Mouse (Mus musculus): ENCODE measurements at regions not wholly inside any gene's neighbourhood (a gene's known extent, or its start where the extent isn't known, plus 50 kb on each side); places are given as distances from the start of the nearest gene placed in this dataset.

DNA sequence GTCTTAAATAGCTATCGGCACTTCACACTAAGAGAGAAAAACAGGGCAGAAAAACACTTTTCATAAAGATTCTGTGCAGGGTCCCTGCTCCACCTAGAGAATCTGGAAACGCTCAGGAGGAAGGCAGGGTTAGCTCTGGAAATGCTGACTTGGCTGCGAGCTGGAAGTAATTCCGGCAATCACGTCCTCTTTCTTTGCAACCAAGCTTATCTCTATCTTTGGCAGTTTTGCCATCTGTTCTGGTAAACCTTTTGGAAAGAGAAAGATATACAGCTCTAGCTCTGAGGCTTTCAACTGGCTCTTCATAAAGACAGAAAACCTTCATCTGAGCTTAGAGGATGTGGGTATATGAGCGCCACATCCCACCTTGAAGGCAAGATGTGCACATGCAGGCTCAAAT lies 63.2 kb upstream of the Phactr1 start:
- ATAC-seq (replicated peaks; ENCODE audit: extremely low read depth, insufficient read depth, low FRiP score) = no peak
- Histone ChIP-seq H3K27ac (ENCODE audit: low read length) (no peak overlapping the region), H3K4me2 (ENCODE audit: low read depth, low read length) (no peak overlapping the region), H3K4me1 (ENCODE audit: control insufficient read depth, insufficient read depth, low read length) (no peaks in the 10 kb centered on the region), H3K36me3 (ENCODE audit: control insufficient read depth, insufficient read depth) (no peaks in the 10 kb centered on the region), H3K4me3 (ENCODE audit: low read length) (no peak overlapping the region), H3K9ac (ENCODE audit: low read length) (no peak overlapping the region), H3K27me3 (ENCODE audit: control insufficient read depth, insufficient read depth, low read length) (no peaks in the 10 kb centered on the region), H3K9me3 (replicated peaks; ENCODE audit: control insufficient read depth, low read length) (no peaks in the 10 kb centered on the region)
- WGBS = 73% methylated on average over 6 of the region's 6 CpGs

DNA sequence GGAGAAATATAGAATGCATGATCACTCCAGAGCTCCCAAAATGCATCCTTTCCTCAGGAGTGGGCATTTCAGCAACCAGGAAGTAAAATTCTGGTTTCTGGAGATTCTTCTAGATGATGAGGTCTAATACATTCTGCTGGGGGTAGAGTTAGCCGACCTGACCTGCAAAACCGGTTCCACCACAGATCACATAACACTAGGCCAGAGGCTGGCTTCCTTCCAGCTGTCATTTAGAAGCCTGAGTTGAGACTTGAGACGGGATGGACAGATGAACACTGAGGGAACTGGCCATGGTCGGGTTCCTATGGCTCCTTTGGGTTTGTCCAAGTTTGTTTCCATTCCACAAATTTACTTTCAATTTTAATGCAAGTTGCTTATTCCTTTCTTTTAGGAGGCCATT lies 62.6 kb upstream of the Phactr1 start:
- Histone ChIP-seq H3K9me3 (replicated peaks; ENCODE audit: control insufficient read depth, low read length) (no peaks in the 10 kb centered on the region), H3K4me2 (ENCODE audit: low read depth, low read length) (no peak overlapping the region), H3K4me1 (ENCODE audit: control insufficient read depth, insufficient read depth, low read length) (no peaks in the 10 kb centered on the region), H3K4me3 (ENCODE audit: low read length) (no peak overlapping the region), H3K27me3 (ENCODE audit: control insufficient read depth, insufficient read depth, low read length) (no peaks in the 10 kb centered on the region), H3K27ac (ENCODE audit: low read length) (no peak overlapping the region), H3K9ac (ENCODE audit: low read length) (no peak overlapping the region), H3K36me3 (ENCODE audit: control insufficient read depth, insufficient read depth) (no peaks in the 10 kb centered on the region)
- 35% methylated on average over 4 of the region's 4 CpGs for WGBS
- ATAC-seq (replicated peaks; ENCODE audit: extremely low read depth, insufficient read depth, low FRiP score) = no peak

DNA sequence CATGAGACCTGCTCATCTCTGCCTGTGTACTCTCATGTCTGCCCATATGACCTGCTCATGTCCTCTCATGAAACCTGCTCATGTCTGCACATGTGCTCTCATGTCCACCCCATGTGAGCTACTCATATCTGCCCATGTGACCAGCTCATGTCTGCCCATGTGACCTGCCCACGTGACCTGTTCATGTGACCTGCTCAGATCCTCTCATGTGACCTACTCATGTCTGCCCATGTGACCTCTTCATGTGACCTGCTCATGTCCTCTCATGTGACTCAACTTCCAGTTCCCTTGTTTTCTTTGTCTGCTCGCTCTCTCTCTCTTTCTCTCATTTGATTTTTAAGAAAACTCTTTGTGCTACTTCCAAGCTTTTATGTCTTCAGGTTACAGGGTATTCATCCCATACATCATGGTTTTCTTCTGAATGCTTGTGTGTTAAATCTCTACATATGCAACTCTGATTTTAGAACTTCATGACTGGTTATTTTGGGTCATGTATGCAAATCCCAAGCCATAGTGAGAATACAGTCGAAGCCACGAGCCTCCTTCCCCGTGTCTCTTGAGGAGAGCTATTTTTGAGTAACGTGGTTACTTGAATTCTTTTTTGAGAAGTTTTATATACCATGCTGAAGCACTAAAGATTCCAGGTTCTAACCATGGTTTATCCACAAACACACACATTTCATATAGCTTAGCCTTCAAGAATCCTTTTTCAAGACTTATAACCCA lies 60.7 kb upstream of the Phactr1 start:
- H3K27ac ChIP-seq (ENCODE audit: low read length) = no peak overlapping the region
- WGBS = 88% methylated on average over 6 of the region's 6 CpGs
- no peak for ATAC-seq (replicated peaks; ENCODE audit: extremely low read depth, insufficient read depth, low FRiP score)
- no peak overlapping the region for H3K9ac ChIP-seq (ENCODE audit: low read length)
- H3K4me1 ChIP-seq (ENCODE audit: control insufficient read depth, insufficient read depth, low read length) = no peaks in the 10 kb centered on the region
- no peaks in the 10 kb centered on the region for H3K36me3 ChIP-seq (ENCODE audit: control insufficient read depth, insufficient read depth)
- no peak overlapping the region for H3K4me3 ChIP-seq (ENCODE audit: low read length)
- no peaks in the 10 kb centered on the region for H3K9me3 ChIP-seq (replicated peaks; ENCODE audit: control insufficient read depth, low read length)
- no peaks in the 10 kb centered on the region for H3K27me3 ChIP-seq (ENCODE audit: control insufficient read depth, insufficient read depth, low read length)
- H3K4me2 ChIP-seq (ENCODE audit: low read depth, low read length) = no peak overlapping the region

GRCm38 (mm10) chr13:42623491-42623890 lies 56.9 kb upstream of the Phactr1 start:
- Histone ChIP-seq H3K27me3 (ENCODE audit: control insufficient read depth, insufficient read depth, low read length) (no peaks in the 10 kb centered on the region), H3K9me3 (replicated peaks; ENCODE audit: control insufficient read depth, low read length) (no peaks in the 10 kb centered on the region), H3K4me1 (ENCODE audit: control insufficient read depth, insufficient read depth, low read length) (no peaks in the 10 kb centered on the region), H3K4me2 (ENCODE audit: low read depth, low read length) (no peak overlapping the region), H3K4me3 (ENCODE audit: low read length) (no peak overlapping the region), H3K9ac (ENCODE audit: low read length) (no peak overlapping the region), H3K27ac (ENCODE audit: low read length) (no peak overlapping the region), H3K36me3 (ENCODE audit: control insufficient read depth, insufficient read depth) (no peaks in the 10 kb centered on the region)
- no peak for ATAC-seq (replicated peaks; ENCODE audit: extremely low read depth, insufficient read depth, low FRiP score)
- WGBS = 43% methylated on average over 5 of the region's 5 CpGs

Data from heart, embryonic 16.5 days (tissue).